Mouse (Mus musculus) intestine, postnatal 0 days (tissue): ENCODE data around the gene Med19. TPM values are rescaled to one million over a fixed set of nuclear protein-coding genes. Genes with fewer than 3 reads are reported as not detected.

ENCODE experiments used
- ATAC-seq: fragments of 200-750 bp; cut with Nextera tagmentation; 2 replicates; pipeline ENCODE4 v1.8.0; 2017; ENCODE audit warnings: mild to moderate bottlenecking, moderate TSS enrichment, moderate library complexity
- H3K27ac ChIP-seq: fragments of 300-500 bp; sonication (generic); 2 replicates; pipeline ENCODE4 v1.5.1; 2014; ENCODE audit warnings: mild to moderate bottlenecking, low read depth, low read length, moderate library complexity
- H3K27me3 ChIP-seq: fragments of 300-500 bp; sonication (generic); replicated peaks from 2 replicates; pipeline ENCODE4 v1.6.1; 2014; ENCODE audit warnings: low read length, mixed read lengths; ENCODE audit not compliant: control insufficient read depth, insufficient read depth
- H3K36me3 ChIP-seq: fragments of 300-500 bp; sonication (generic); 2 replicates; pipeline ENCODE4 v1.6.1; 2014; ENCODE audit warnings: mild to moderate bottlenecking, moderate library complexity; ENCODE audit not compliant: control insufficient read depth, insufficient read depth
- H3K4me1 ChIP-seq: fragments of 300-500 bp; sonication (generic); replicated peaks from 2 replicates; pipeline ENCODE4 v1.6.1; 2014; ENCODE audit warnings: antibody characterized with exemption, low read length, mixed read lengths; ENCODE audit not compliant: control insufficient read depth, insufficient read depth
- H3K4me2 ChIP-seq: fragments of 300-500 bp; sonication (generic); replicated peaks from 2 replicates; pipeline ENCODE4 v1.6.1; 2014; ENCODE audit warnings: low read depth, mild to moderate bottlenecking, moderate library complexity
- H3K4me3 ChIP-seq: fragments of 300-500 bp; sonication (generic); 2 replicates; pipeline ENCODE4 v1.5.1; 2014; ENCODE audit warnings: low read depth, low read length
- H3K9ac ChIP-seq: fragments of 300-500 bp; sonication (generic); 2 replicates; pipeline ENCODE4 v1.6.1; 2014; ENCODE audit warnings: mild to moderate bottlenecking, low read depth, low read length
- H3K9me3 ChIP-seq: fragments of 300-500 bp; sonication (generic); 2 replicates; pipeline ENCODE4 v1.6.1; 2016; ENCODE audit warnings: mixed run types; ENCODE audit not compliant: control insufficient read depth
- CTCF ChIP-seq: sonication (generic); IDR thresholded peaks from 2 replicates; pipeline ENCODE4 v1.5.1; 2016; ENCODE audit warnings: low read depth, mild to moderate bottlenecking, control low read depth, antibody characterized with exemption, moderate library complexity
- WGBS: fragments of 180-500 bp; shearing (Covaris S2); extraction: QIAGEN DNeasy Blood & Tissue Kit; methylation state at CpG from one replicate; pipeline ENCODE4 v1.1.7; 2014; 5-methylcytosine and 5-hydroxymethylcytosine counted together
- polyA plus RNA-seq: library from polyadenylated mRNA; unstranded; fragments of >200 nt; fragmentation: Nextera tagmentation; extraction: Ambion mirVana; gene quantifications from 2 replicates; pipeline ENCODE4 v1.2.1, GENCODE M21; 2015

The Med19 gene
- polyA plus RNA-seq, 1 experiment from 2014 or later = 21.0 TPM

DNA sequence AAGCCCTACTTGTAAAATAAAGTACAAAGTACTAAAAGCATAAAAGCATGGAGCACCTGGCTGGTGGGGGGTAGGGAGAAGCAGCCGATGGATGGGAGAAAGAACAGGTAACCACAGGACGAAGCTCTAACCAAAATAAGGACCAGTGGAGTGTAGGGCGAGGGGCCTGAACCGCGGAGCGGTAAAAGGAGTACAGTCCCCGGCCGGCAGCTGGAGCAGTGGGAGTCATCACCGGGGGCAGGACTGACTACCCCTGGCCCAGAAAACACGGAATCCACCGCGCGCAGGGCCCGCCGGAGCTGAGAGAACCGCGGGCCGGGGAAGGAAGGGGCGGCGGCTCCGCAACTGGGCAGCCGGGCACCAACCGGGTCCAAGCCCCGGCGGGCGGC, 36.2 kb downstream of the Med19 start:
- H3K27ac ChIP-seq = peak overlapping the region; percentile 96
- peak overlapping the region; percentile 85 for H3K4me2 ChIP-seq
- no peak for TF ChIP-seq CTCF
- H3K9ac ChIP-seq = peak overlapping the region; percentile 93
- H3K36me3 ChIP-seq = peaks cover 14% of the 10 kb centered on the region
- no peaks in the 10 kb centered on the region for H3K9me3 ChIP-seq
- ATAC-seq = no peak
- peak overlapping the region; percentile 99 for H3K4me3 ChIP-seq
- H3K4me1 ChIP-seq = 0 out of 2 replicates have a peak, but pooled peaks cover 2% of the 10 kb centered on the region
- no peaks in the 10 kb centered on the region for H3K27me3 ChIP-seq
- 1% methylated on average over 19 of the region's 26 CpGs for WGBS

DNA sequence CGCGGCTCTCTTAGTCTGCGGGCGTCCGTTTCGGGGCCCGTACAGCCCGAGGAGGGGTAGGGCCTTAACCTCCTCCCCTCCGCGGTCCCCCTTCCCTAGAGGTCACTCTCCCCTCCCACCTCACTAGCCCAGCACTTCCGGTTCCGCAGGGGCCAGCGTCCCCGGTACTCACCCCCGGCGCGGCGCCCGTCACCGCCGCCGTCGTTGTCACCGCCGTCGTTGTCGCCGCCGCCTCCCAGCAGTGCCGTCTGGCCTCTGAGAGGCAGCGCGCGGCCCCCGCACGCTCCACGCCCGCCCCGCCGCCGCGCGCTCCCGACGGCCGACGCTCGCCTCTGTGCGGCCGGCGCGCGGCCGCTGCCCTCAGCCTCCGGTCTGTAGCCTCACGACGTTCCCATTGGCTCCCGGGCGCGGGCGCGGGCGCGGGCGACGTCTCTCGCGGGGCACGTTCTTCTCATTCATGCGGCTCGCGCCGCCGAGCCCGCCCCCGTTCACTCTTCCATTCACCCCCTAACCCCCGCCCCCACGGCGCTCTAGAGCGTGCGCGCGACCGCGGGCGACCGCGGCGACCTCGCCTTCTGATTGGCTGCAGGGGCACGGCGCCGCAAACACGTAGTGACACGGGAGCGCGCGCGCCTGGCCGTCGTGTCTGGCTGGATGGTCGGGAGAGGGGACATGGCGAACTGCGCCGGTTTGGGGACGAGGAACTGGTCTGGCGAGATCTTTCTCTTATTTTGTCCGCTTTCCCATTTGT, 36.8 kb downstream of the Med19 start, which contains the start of gene Zdhhc5:
Gene Zdhhc5 (minus strand): TSS at position 370 of the 751 bp plus-strand sequence.
- no peaks in the 10 kb centered on the region for H3K9me3 ChIP-seq
- H3K4me2 ChIP-seq = peak within 1 kb of the TSS; percentile 85
- peak within 1 kb of the TSS; percentile 99 for H3K4me3 ChIP-seq
- under 1% methylated on average over 97 of the region's 107 CpGs for WGBS
- TF ChIP-seq CTCF = no peak
- peaks cover 10% of the 10 kb centered on the region for H3K36me3 ChIP-seq
- H3K9ac ChIP-seq = peak within 1 kb of the TSS; percentile 93
- H3K27ac ChIP-seq = peak within 1 kb of the TSS; percentile 96
- ATAC-seq = peak; percentile 97
- H3K27me3 ChIP-seq = no peaks in the 10 kb centered on the region
- 0 out of 2 replicates have a peak, but pooled peaks cover 2% of the 10 kb centered on the region for H3K4me1 ChIP-seq

DNA sequence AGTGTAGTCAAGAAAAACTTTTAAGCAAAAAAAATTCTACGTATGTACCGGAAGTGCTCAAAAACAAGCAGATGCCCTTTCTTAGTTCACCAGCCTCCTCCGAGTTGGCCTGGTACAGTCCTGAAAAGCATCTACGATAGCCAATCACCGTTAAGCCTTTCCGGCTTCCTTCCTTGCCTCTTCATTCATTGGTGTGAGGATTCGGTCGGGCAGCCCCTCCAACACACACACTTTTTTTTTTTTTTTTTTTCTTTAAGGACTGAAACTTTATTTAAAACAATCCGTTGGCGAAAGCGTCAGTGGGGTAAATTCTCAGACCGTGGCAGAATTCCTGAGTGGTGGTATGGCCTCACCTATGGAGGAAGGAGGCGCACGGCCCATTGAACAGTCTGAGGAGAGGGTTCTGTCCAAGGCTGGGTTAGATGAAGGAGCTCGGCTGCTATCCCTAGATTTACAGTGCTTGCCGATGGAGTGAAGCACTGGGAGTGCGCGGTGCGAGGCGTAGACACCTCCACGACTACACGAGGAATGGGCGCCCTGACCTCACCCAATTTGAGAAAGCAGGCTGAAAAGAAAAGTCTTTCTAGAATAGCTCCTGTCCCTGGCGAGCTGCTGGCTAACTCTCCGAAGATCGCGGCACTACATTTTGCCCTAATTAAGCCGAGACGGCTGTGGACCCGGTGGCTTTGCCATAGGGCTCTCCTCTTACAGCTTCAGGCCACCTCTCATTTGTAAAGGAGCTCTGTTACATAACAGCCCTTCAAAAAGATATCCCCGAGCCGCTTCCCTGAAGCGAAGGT, 37.6 kb downstream of the Med19 start:
- Histone ChIP-seq H3K36me3 (peaks cover 3% of the 10 kb centered on the region), H3K9ac (peak overlapping the region; percentile 93), H3K4me1 (0 out of 2 replicates have a peak, but pooled peaks cover 2% of the 10 kb centered on the region), H3K27me3 (no peaks in the 10 kb centered on the region), H3K27ac (peak overlapping the region; percentile 96), H3K9me3 (no peaks in the 10 kb centered on the region), H3K4me2 (peak overlapping the region; percentile 85), H3K4me3 (peak overlapping the region; percentile 99)
- 0 out of 2 replicates have a peak, but pooled peaks have one; percentile 6 for TF ChIP-seq CTCF
- WGBS = under 1% methylated on average over 33 of the region's 33 CpGs
- peak; percentile 92 for ATAC-seq

DNA sequence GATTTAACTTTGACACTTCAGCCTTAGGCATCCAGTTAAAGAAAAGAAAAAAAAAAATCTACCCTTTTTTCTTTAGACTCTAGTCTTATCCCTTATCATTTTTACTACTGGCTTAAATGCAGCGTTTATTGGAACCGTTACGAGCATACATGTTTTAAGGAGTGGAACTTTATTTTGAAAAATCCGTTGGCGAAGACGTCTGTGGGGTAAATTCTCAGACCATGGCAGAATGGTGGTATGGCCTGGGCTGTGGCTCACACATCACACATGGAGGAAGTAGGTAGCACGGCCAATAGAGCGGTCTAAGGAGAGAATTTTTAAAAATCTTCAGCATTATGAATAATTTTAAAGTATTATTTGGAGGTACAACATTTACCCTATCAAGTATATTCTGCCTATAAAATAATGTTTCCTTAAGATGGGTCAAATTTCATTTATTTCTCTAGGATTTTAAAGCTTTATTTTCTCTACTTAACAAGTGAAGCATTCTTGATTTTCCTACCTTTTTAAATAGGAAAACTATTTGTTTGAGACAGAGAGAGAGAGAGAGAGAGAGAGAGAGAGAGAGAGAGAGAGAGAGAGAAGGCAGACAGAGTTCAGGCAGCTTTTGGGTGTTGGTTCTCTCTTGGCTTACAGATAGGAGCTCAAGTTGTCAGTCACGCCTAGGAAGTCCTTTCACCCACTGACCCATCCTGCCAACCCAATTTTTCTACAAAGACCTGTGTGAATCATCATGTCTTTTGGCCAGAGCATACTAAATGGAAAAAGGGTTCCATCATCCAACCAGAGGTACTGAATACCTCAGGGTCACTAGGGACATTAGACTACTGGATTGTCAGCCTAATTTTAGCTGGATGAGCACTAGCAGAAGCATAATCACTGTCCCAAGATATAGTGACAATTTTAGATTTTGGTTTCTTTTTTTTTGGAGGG, 38.5 kb downstream of the Med19 start:
- 24% methylated on average over 9 of the region's 9 CpGs for WGBS
- H3K4me3 ChIP-seq = peak overlapping the region; percentile 99
- no peaks in the 10 kb centered on the region for H3K9me3 ChIP-seq
- TF ChIP-seq CTCF = no peak
- peak overlapping the region; percentile 85 for H3K4me2 ChIP-seq
- no peaks in the 10 kb centered on the region for H3K36me3 ChIP-seq
- H3K4me1 ChIP-seq = 0 out of 2 replicates have a peak, but pooled peaks cover 2% of the 10 kb centered on the region
- ATAC-seq = no peak
- no peaks in the 10 kb centered on the region for H3K27me3 ChIP-seq
- peak overlapping the region; percentile 93; the same call in 1 of the 2 replicates for H3K9ac ChIP-seq
- H3K27ac ChIP-seq = 0 out of 2 replicates have a peak overlapping the region, but pooled peaks have one; percentile 96

DNA sequence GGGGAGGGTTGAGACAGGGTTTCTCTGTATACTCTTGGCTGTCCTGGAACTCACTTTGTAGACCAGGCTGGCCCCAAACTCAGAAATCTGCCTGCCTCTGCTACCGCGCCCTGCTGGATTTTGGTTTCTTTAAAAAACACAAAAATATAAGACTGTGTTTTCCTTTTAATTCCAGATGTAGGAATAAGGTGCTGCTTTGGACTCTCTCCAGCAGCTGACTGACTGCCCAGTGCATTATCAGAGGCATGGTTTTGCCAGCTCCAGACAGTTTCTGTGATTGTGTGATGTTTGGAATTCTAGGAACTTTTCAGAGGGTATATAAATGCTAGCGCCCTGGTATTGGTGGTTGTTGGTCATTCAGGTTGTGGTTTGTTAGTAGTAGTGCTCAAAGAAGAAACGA, 39.2 kb downstream of the Med19 start:
- WGBS = 96% methylated on average over 4 of the region's 4 CpGs
- Histone ChIP-seq H3K36me3 (no peaks in the 10 kb centered on the region), H3K4me1 (0 out of 2 replicates have a peak, but pooled peaks cover 2% of the 10 kb centered on the region), H3K9ac (no peak overlapping the region), H3K4me3 (no peak overlapping the region), H3K4me2 (no peak overlapping the region), H3K9me3 (no peaks in the 10 kb centered on the region), H3K27ac (no peak overlapping the region), H3K27me3 (no peaks in the 10 kb centered on the region)
- no peak for TF ChIP-seq CTCF
- no peak for ATAC-seq
